Mouse (Mus musculus) lung, embryonic 16.5 days (tissue): ENCODE data around the gene Prkcz. TPM values are rescaled to one million over a fixed set of nuclear protein-coding genes. Genes with fewer than 3 reads are reported as not detected.

Source experiments
- ATAC-seq: fragments of 200-750 bp; cut with Nextera tagmentation; 2 replicates; pipeline ENCODE4 v1.8.0; 2017; ENCODE audit warnings: low read depth, mild to moderate bottlenecking, moderate library complexity
- H3K27ac ChIP-seq: fragments of 300-500 bp; sonication (generic); 2 replicates; pipeline ENCODE4 v1.5.1; 2014; ENCODE audit warnings: mild to moderate bottlenecking, control low read depth, low read length
- H3K27me3 ChIP-seq: fragments of 300-500 bp; sonication (generic); 2 replicates; pipeline ENCODE4 v1.6.1; 2014; ENCODE audit warnings: low read depth, low read length, mixed read lengths; ENCODE audit not compliant: control insufficient read depth, insufficient read depth
- H3K36me3 ChIP-seq: fragments of 300-500 bp; sonication (generic); 2 replicates; pipeline ENCODE4 v1.6.1; 2014; ENCODE audit warnings: low read length; ENCODE audit not compliant: control insufficient read depth, insufficient read depth
- H3K4me1 ChIP-seq: fragments of 300-500 bp; sonication (generic); replicated peaks from 2 replicates; pipeline ENCODE4 v1.6.1; 2014; ENCODE audit warnings: low read length, mixed read lengths; ENCODE audit not compliant: control insufficient read depth, insufficient read depth
- H3K4me2 ChIP-seq: fragments of 300-500 bp; sonication (generic); 2 replicates; pipeline ENCODE4 v1.6.1; 2014; ENCODE audit warnings: low read depth, low read length, control low read depth
- H3K4me3 ChIP-seq: fragments of 300-500 bp; sonication (generic); 2 replicates; pipeline ENCODE4 v1.5.1; 2014; ENCODE audit warnings: mild to moderate bottlenecking, low read length, control low read depth
- H3K9ac ChIP-seq: fragments of 300-500 bp; sonication (generic); 2 replicates; pipeline ENCODE4 v1.6.1; 2014; ENCODE audit warnings: low read length, control low read depth
- H3K9me3 ChIP-seq: fragments of 300-500 bp; sonication (generic); 2 replicates; pipeline ENCODE4 v1.6.1; 2016; ENCODE audit warnings: low read length; ENCODE audit not compliant: control insufficient read depth
- WGBS: fragments of 180-500 bp; shearing (Covaris S2); extraction: QIAGEN DNeasy Blood & Tissue Kit; methylation state at CpG from one replicate; pipeline ENCODE4 v1.1.7; 2014; 5-methylcytosine and 5-hydroxymethylcytosine counted together
- polyA plus RNA-seq: library from polyadenylated mRNA; unstranded; fragments of >200 nt; fragmentation: Nextera tagmentation; extraction: Ambion mirVana; gene quantifications from 2 replicates; pipeline ENCODE4 v1.2.1, GENCODE M21; 2015

The Prkcz gene
- polyA plus RNA-seq, 1 experiment from 2014 or later, result 21.1 TPM

GRCm38 (mm10) chr4:155223594-155224528 lies 137.3 kb downstream of the Prkcz start:
- H3K27ac ChIP-seq, result peak overlapping the region; percentile 97
- no peaks in the 10 kb centered on the region for H3K27me3 ChIP-seq
- ATAC-seq, result no peak
- peak overlapping the region; percentile 84 for H3K4me2 ChIP-seq
- no peaks in the 10 kb centered on the region for H3K9me3 ChIP-seq
- peaks cover 23% of the 10 kb centered on the region for H3K4me1 ChIP-seq
- 31% methylated on average over 20 of the region's 20 CpGs for WGBS
- no peaks in the 10 kb centered on the region for H3K36me3 ChIP-seq
- H3K9ac ChIP-seq, result peak overlapping the region; percentile 90
- peak overlapping the region; percentile 51 for H3K4me3 ChIP-seq

GRCm38 (mm10) chr4:155222841-155223593 lies 138.1 kb downstream of the Prkcz start:
- ATAC-seq, result peak; percentile 98
- H3K27me3 ChIP-seq, result no peaks in the 10 kb centered on the region
- no peaks in the 10 kb centered on the region for H3K9me3 ChIP-seq
- H3K9ac ChIP-seq, result peak overlapping the region; percentile 94
- peaks cover 31% of the 10 kb centered on the region for H3K4me1 ChIP-seq
- 0% methylated on average over 62 of the region's 116 CpGs for WGBS
- H3K36me3 ChIP-seq, result no peaks in the 10 kb centered on the region
- H3K27ac ChIP-seq, result peak overlapping the region; percentile 97
- H3K4me2 ChIP-seq, result peak overlapping the region; percentile 97
- peak overlapping the region; percentile 90 for H3K4me3 ChIP-seq

GRCm38 (mm10) chr4:155222552-155222840 lies 138.7 kb downstream of the Prkcz start, which contains the start of gene Ski:
Gene Ski (minus strand): TSS chr4:155222592.
- H3K4me2 ChIP-seq, result peak within 1 kb of the TSS; percentile 97
- H3K9ac ChIP-seq, result peak within 1 kb of the TSS; percentile 94
- 1% methylated on average over 28 of the region's 63 CpGs for WGBS
- peaks cover 37% of the 10 kb centered on the region for H3K4me1 ChIP-seq
- H3K9me3 ChIP-seq, result no peaks in the 10 kb centered on the region
- H3K27me3 ChIP-seq, result no peaks in the 10 kb centered on the region
- H3K36me3 ChIP-seq, result no peaks in the 10 kb centered on the region
- no peak for ATAC-seq
- peak within 1 kb of the TSS; percentile 90 for H3K4me3 ChIP-seq
- peak within 1 kb of the TSS; percentile 97 for H3K27ac ChIP-seq

GRCm38 (mm10) chr4:155221599-155222551 lies 139.3 kb downstream of the Prkcz start:
- Histone ChIP-seq H3K4me3 (peak overlapping the region; percentile 90), H3K4me1 (peaks cover 41% of the 10 kb centered on the region), H3K27ac (peak overlapping the region; percentile 89), H3K36me3 (no peaks in the 10 kb centered on the region), H3K9me3 (no peaks in the 10 kb centered on the region), H3K9ac (peak overlapping the region; percentile 94), H3K4me2 (peak overlapping the region; percentile 97), H3K27me3 (no peaks in the 10 kb centered on the region)
- peak; percentile 3; the same call in 1 of the 2 replicates for ATAC-seq
- under 1% methylated on average over 84 of the region's 93 CpGs for WGBS

GRCm38 (mm10) chr4:155221106-155221505 lies 140.1 kb downstream of the Prkcz start:
- Histone ChIP-seq H3K36me3 (no peaks in the 10 kb centered on the region), H3K4me3 (peak overlapping the region; percentile 90), H3K27me3 (no peaks in the 10 kb centered on the region), H3K9ac (peak overlapping the region; percentile 94), H3K4me2 (peak overlapping the region; percentile 97), H3K4me1 (peaks cover 49% of the 10 kb centered on the region), H3K27ac (peak overlapping the region; percentile 89), H3K9me3 (no peaks in the 10 kb centered on the region)
- WGBS, result under 1% methylated on average over 7 of the region's 7 CpGs
- no peak for ATAC-seq

- 3% methylated on average over 14 of the region's 14 CpGs for WGBS
- no peaks in the 10 kb centered on the region for H3K36me3 ChIP-seq
- H3K27ac ChIP-seq, result peak overlapping the region; percentile 89
- peak overlapping the region; percentile 97 for H3K4me2 ChIP-seq
- peak overlapping the region; percentile 90 for H3K4me3 ChIP-seq
- H3K9ac ChIP-seq, result peak overlapping the region; percentile 94
- H3K27me3 ChIP-seq, result no peaks in the 10 kb centered on the region
- no peak for ATAC-seq
- no peaks in the 10 kb centered on the region for H3K9me3 ChIP-seq
- peaks cover 55% of the 10 kb centered on the region for H3K4me1 ChIP-seq
Observed at GRCm38 (mm10) chr4:155220213-155221100, 140.7 kb downstream of the Prkcz start.

- H3K4me1 ChIP-seq, result peaks cover 64% of the 10 kb centered on the region
- no peak for ATAC-seq
- H3K4me3 ChIP-seq, result peak overlapping the region; percentile 90
- WGBS, result 26% methylated on average over 12 of the region's 12 CpGs
- H3K9me3 ChIP-seq, result no peaks in the 10 kb centered on the region
- H3K9ac ChIP-seq, result peak overlapping the region; percentile 94
- 0 out of 2 replicates have a peak overlapping the region, but pooled peaks have one; percentile 24 for H3K27ac ChIP-seq
- H3K36me3 ChIP-seq, result no peaks in the 10 kb centered on the region
- H3K4me2 ChIP-seq, result peak overlapping the region; percentile 97
- H3K27me3 ChIP-seq, result no peaks in the 10 kb centered on the region
Observed at GRCm38 (mm10) chr4:155219271-155220212, 141.6 kb downstream of the Prkcz start.
